Mouse (Mus musculus): ENCODE results near the gene Arl6.

The Arl6 gene

GRCm38 (mm10) chr16:59639102-59639691, at the start of gene Arl6:
Gene Arl6, minus strand, starts transcription at chr16:59639391.
- peak; percentile 96 for DNase-seq

- DNase-seq: no peak
Observed at GRCm38 (mm10) chr16:59685135-59685534, 45.9 kb upstream of the Arl6 start.

- DNase-seq: peak; percentile 47
Observed at GRCm38 (mm10) chr16:59683434-59683833, 44.2 kb upstream of the Arl6 start.

GRCm38 (mm10) chr16:59682216-59682891, 43.2 kb upstream of the Arl6 start:
- DNase-seq: no peak

- DNase-seq: no peak
Observed at GRCm38 (mm10) chr16:59666938-59667337, 27.7 kb upstream of the Arl6 start.

GRCm38 (mm10) chr16:59643766-59644165, 4.6 kb upstream of the Arl6 start:
- no peak for DNase-seq

- no peak for DNase-seq
Observed at GRCm38 (mm10) chr16:59639985-59640384, 794 bp upstream of the Arl6 start.

- no peak for DNase-seq
Observed at GRCm38 (mm10) chr16:59634598-59634997, 4.6 kb downstream of the Arl6 start.

GRCm38 (mm10) chr16:59621554-59621953, 17.6 kb downstream of the Arl6 start:
- DNase-seq: no peak

GRCm38 (mm10) chr16:59617167-59617566, 22.0 kb downstream of the Arl6 start:
- DNase-seq: peak; percentile 26

GRCm38 (mm10) chr16:59615675-59616074, 23.5 kb downstream of the Arl6 start:
- DNase-seq: no peak

GRCm38 (mm10) chr16:59610750-59611149, 28.4 kb downstream of the Arl6 start:
- no peak for DNase-seq

GRCm38 (mm10) chr16:59604078-59604781, 35.0 kb downstream of the Arl6 start:
- no peak for DNase-seq

- DNase-seq: peak; percentile 88
Observed at GRCm38 (mm10) chr16:59600311-59601251, 38.6 kb downstream of the Arl6 start, which contains the start of gene Crybg3. Gene Crybg3, minus strand, starts transcription at chr16:59600979.

- peak; percentile 25 for DNase-seq
Observed at GRCm38 (mm10) chr16:59599411-59600265, 39.6 kb downstream of the Arl6 start.

- no peak for DNase-seq
Observed at GRCm38 (mm10) chr16:59598997-59599396, 40.2 kb downstream of the Arl6 start.

- DNase-seq: no peak
Observed at GRCm38 (mm10) chr16:59597256-59597655, 41.9 kb downstream of the Arl6 start.

- DNase-seq: peak; percentile 35
Observed at GRCm38 (mm10) chr16:59594714-59595113, 44.5 kb downstream of the Arl6 start.

GRCm38 (mm10) chr16:59590790-59591189, 48.4 kb downstream of the Arl6 start:
- no peak for DNase-seq

- no peak for DNase-seq
Observed at GRCm38 (mm10) chr16:59588351-59589025, 50.7 kb downstream of the Arl6 start.

GRCm38 (mm10) chr16:59587816-59588215, 51.4 kb downstream of the Arl6 start:
- no peak for DNase-seq

All from kidney, adult 18-20 months (tissue).